Mouse (Mus musculus) heart, embryonic 12.5 days (tissue): ENCODE measurements around the gene Cd200r3. TPM values are rescaled to one million over a fixed set of nuclear protein-coding genes. Genes with fewer than 3 reads are reported as not detected.

Experiments used
- ATAC-seq: fragments of 200-750 bp; cut with Nextera tagmentation; 2 replicates; pipeline ENCODE4 v1.8.0; 2017; ENCODE audit warnings: moderate TSS enrichment, moderate library complexity; ENCODE audit not compliant: insufficient number of reproducible peaks, low FRiP score
- H3K27ac ChIP-seq: fragments of 300-500 bp; sonication (generic); 2 replicates; pipeline ENCODE4 v1.5.1; 2016; ENCODE audit warnings: mild to moderate bottlenecking, moderate library complexity; ENCODE audit not compliant: poor library complexity, severe bottlenecking
- H3K27me3 ChIP-seq: fragments of 300-500 bp; sonication (generic); replicated peaks from 2 replicates; pipeline ENCODE4 v1.6.1; 2016; ENCODE audit warnings: mild to moderate bottlenecking, moderate library complexity
- H3K36me3 ChIP-seq: fragments of 300-500 bp; sonication (generic); 2 replicates; pipeline ENCODE4 v1.6.1; 2016; ENCODE audit warnings: mild to moderate bottlenecking, moderate library complexity
- H3K4me1 ChIP-seq: fragments of 300-500 bp; sonication (generic); replicated peaks from 2 replicates; pipeline ENCODE4 v1.6.1; 2016; ENCODE audit warnings: mild to moderate bottlenecking
- H3K4me2 ChIP-seq: fragments of 300-500 bp; sonication (generic); 2 replicates; pipeline ENCODE4 v1.6.1; 2016; ENCODE audit warnings: mild to moderate bottlenecking, moderate library complexity
- H3K4me3 ChIP-seq: fragments of 300-500 bp; sonication (generic); 2 replicates; pipeline ENCODE4 v1.5.1; 2016; ENCODE audit warnings: mild to moderate bottlenecking
- H3K9ac ChIP-seq: fragments of 300-500 bp; sonication (generic); 2 replicates; pipeline ENCODE4 v1.6.1; 2016; ENCODE audit warnings: mild to moderate bottlenecking, moderate library complexity
- H3K9me3 ChIP-seq: fragments of 300-500 bp; sonication (generic); replicated peaks from 2 replicates; pipeline ENCODE4 v1.6.1; 2016; ENCODE audit warnings: mild to moderate bottlenecking, moderate library complexity
- WGBS: fragments of 180-500 bp; shearing (Covaris S2); methylation state at CpG from one replicate; pipeline ENCODE4 v1.1.7; 2016; 5-methylcytosine and 5-hydroxymethylcytosine counted together
- polyA plus RNA-seq: library from polyadenylated mRNA; unstranded; fragments of >200 nt; fragmentation: Nextera tagmentation; extraction: Ambion mirVana; gene quantifications from 2 replicates; pipeline ENCODE4 v1.2.1, GENCODE M21; 2016

Cd200r3 gene
- 0.13 and 0.27 TPM in 2 replicates for polyA plus RNA-seq

GRCm38 (mm10) chr16:44943468-44943867 is at the start of gene Cd200r3:
Gene Cd200r3, plus strand, starts transcription at chr16:44943678.
- 58% methylated on average over 3 of the region's 3 CpGs for WGBS
- Histone ChIP-seq H3K27ac (no peak within 1 kb of the TSS), H3K4me2 (no peak within 1 kb of the TSS), H3K4me1 (no peaks in the 10 kb centered on the region), H3K4me3 (no peak within 1 kb of the TSS), H3K36me3 (no peaks in the 10 kb centered on the region), H3K9me3 (no peaks in the 10 kb centered on the region), H3K9ac (no peak within 1 kb of the TSS), H3K27me3 (no peaks in the 10 kb centered on the region)
- ATAC-seq: no peak

- Histone ChIP-seq H3K9ac (no peak overlapping the region), H3K27me3 (no peaks in the 10 kb centered on the region), H3K36me3 (no peaks in the 10 kb centered on the region), H3K4me3 (no peak overlapping the region), H3K9me3 (no peaks in the 10 kb centered on the region), H3K27ac (no peak overlapping the region), H3K4me1 (no peaks in the 10 kb centered on the region), H3K4me2 (no peak overlapping the region)
- whole genome bisulfite sequencing: 81% methylated on average over 1 of the region's 1 CpGs
- ATAC-seq: no peak
These were observed 11.5 kb upstream of the Cd200r3 start for GRCm38 (mm10) chr16:44932016-44932415.

- Histone ChIP-seq H3K4me3 (no peak overlapping the region), H3K4me2 (no peak overlapping the region), H3K36me3 (no peaks in the 10 kb centered on the region), H3K27me3 (no peaks in the 10 kb centered on the region), H3K9me3 (no peaks in the 10 kb centered on the region), H3K9ac (no peak overlapping the region), H3K4me1 (peaks cover 6% of the 10 kb centered on the region; the same call in 1 of the 2 replicates), H3K27ac (no peak overlapping the region)
- no peak for ATAC-seq
- 65% methylated on average over 4 of the region's 4 CpGs for WGBS
These were observed 8.1 kb downstream of the Cd200r3 start for GRCm38 (mm10) chr16:44951360-44952114.

- WGBS: 77% methylated on average over 2 of the region's 2 CpGs
- H3K4me1 ChIP-seq: no peaks in the 10 kb centered on the region; the same call in 1 of the 2 replicates
These were observed 18.8 kb downstream of the Cd200r3 start for GRCm38 (mm10) chr16:44962296-44962695.

GRCm38 (mm10) chr16:44962777-44963176 is 19.3 kb downstream of the Cd200r3 start:
- Histone ChIP-seq H3K4me2 (no peak overlapping the region), H3K9me3 (no peaks in the 10 kb centered on the region), H3K27me3 (no peaks in the 10 kb centered on the region), H3K4me1 (no peaks in the 10 kb centered on the region; the same call in 1 of the 2 replicates), H3K4me3 (no peak overlapping the region), H3K27ac (peak overlapping the region; percentile 56), H3K9ac (no peak overlapping the region), H3K36me3 (no peaks in the 10 kb centered on the region)
- WGBS: 35% methylated on average over 2 of the region's 2 CpGs
- ATAC-seq: peak; percentile 57

More at GRCm38 (mm10) chr16:44962296-44962695, 18.8 kb downstream of the Cd200r3 start:
- Histone ChIP-seq H3K4me3 (no peak overlapping the region), H3K27me3 (no peaks in the 10 kb centered on the region), H3K27ac (no peak overlapping the region), H3K4me2 (no peak overlapping the region), H3K9ac (no peak overlapping the region), H3K36me3 (no peaks in the 10 kb centered on the region), H3K9me3 (no peaks in the 10 kb centered on the region)
- no peak for ATAC-seq

- ATAC-seq: peak; percentile 61; the same call in 1 of the 2 replicates
- H3K4me1 ChIP-seq: no peaks in the 10 kb centered on the region; the same call in 1 of the 2 replicates
- WGBS: 70% methylated on average over 6 of the region's 6 CpGs
- H3K4me3 ChIP-seq: no peak overlapping the region
- no peaks in the 10 kb centered on the region for H3K9me3 ChIP-seq
- no peak overlapping the region for H3K9ac ChIP-seq
- no peaks in the 10 kb centered on the region for H3K27me3 ChIP-seq
- no peaks in the 10 kb centered on the region for H3K36me3 ChIP-seq
- no peak overlapping the region for H3K4me2 ChIP-seq
- peak overlapping the region; percentile 78 for H3K27ac ChIP-seq
These were observed 21.3 kb downstream of the Cd200r3 start for GRCm38 (mm10) chr16:44964526-44965374.

- Histone ChIP-seq H3K27me3 (no peaks in the 10 kb centered on the region), H3K4me3 (no peak overlapping the region), H3K27ac (peak overlapping the region; percentile 78), H3K9me3 (no peaks in the 10 kb centered on the region), H3K9ac (no peak overlapping the region), H3K4me1 (no peaks in the 10 kb centered on the region; the same call in 1 of the 2 replicates), H3K4me2 (0 out of 2 replicates have a peak overlapping the region, but pooled peaks have one; percentile 4), H3K36me3 (no peaks in the 10 kb centered on the region)
- WGBS: 80% methylated on average over 8 of the region's 8 CpGs
- no peak for ATAC-seq
These were observed 21.9 kb downstream of the Cd200r3 start for GRCm38 (mm10) chr16:44965428-44965827.

GRCm38 (mm10) chr16:44965890-44966289 is 22.4 kb downstream of the Cd200r3 start:
- Histone ChIP-seq H3K9ac (no peak overlapping the region), H3K36me3 (no peaks in the 10 kb centered on the region), H3K27ac (peak overlapping the region; percentile 78; the same call in 1 of the 2 replicates), H3K4me2 (no peak overlapping the region), H3K27me3 (no peaks in the 10 kb centered on the region), H3K9me3 (no peaks in the 10 kb centered on the region), H3K4me1 (no peaks in the 10 kb centered on the region; the same call in 1 of the 2 replicates), H3K4me3 (no peak overlapping the region)
- ATAC-seq: 0 out of 2 replicates have a peak, but pooled peaks have one; percentile 45
- 44% methylated on average over 3 of the region's 3 CpGs for WGBS

- Histone ChIP-seq H3K27me3 (no peaks in the 10 kb centered on the region), H3K36me3 (no peaks in the 10 kb centered on the region), H3K9me3 (no peaks in the 10 kb centered on the region), H3K4me3 (no peak overlapping the region), H3K4me2 (no peak overlapping the region), H3K27ac (no peak overlapping the region), H3K4me1 (no peaks in the 10 kb centered on the region; the same call in 1 of the 2 replicates), H3K9ac (no peak overlapping the region)
- WGBS: 79% methylated on average over 4 of the region's 4 CpGs
- ATAC-seq: no peak
These were observed 23.4 kb downstream of the Cd200r3 start for GRCm38 (mm10) chr16:44966891-44967290.

GRCm38 (mm10) chr16:44968113-44968512 is 24.6 kb downstream of the Cd200r3 start:
- no peak overlapping the region for H3K4me2 ChIP-seq
- H3K9ac ChIP-seq: no peak overlapping the region
- no peak overlapping the region for H3K27ac ChIP-seq
- no peak overlapping the region for H3K4me3 ChIP-seq
- ATAC-seq: no peak
- no peaks in the 10 kb centered on the region for H3K27me3 ChIP-seq
- no peaks in the 10 kb centered on the region for H3K9me3 ChIP-seq
- WGBS: 89% methylated on average over 3 of the region's 3 CpGs
- no peaks in the 10 kb centered on the region; the same call in 1 of the 2 replicates for H3K4me1 ChIP-seq
- H3K36me3 ChIP-seq: no peaks in the 10 kb centered on the region

- no peak overlapping the region for H3K9ac ChIP-seq
- no peak overlapping the region for H3K4me2 ChIP-seq
- no peak for ATAC-seq
- H3K27ac ChIP-seq: no peak overlapping the region
- no peaks in the 10 kb centered on the region for H3K36me3 ChIP-seq
- H3K4me1 ChIP-seq: no peaks in the 10 kb centered on the region
- no peak overlapping the region for H3K4me3 ChIP-seq
- 0 out of 2 replicates have a peak, but pooled peaks cover 2% of the 10 kb centered on the region for H3K9me3 ChIP-seq
- no peaks in the 10 kb centered on the region for H3K27me3 ChIP-seq
- whole genome bisulfite sequencing: 72% methylated on average over 4 of the region's 4 CpGs
These were observed 27.4 kb downstream of the Cd200r3 start for GRCm38 (mm10) chr16:44970925-44971324.
